Mouse (Mus musculus) CH12.LX (cell line): ENCODE measurements around the gene Hmox2. TPM values are rescaled to one million over a fixed set of nuclear protein-coding genes. Genes with fewer than 3 reads are reported as not detected.

ENCODE experiments used
- DNase-seq: peaks from one replicate; pipeline ENCODE4 v3.0.0-alpha.2; 2013; ENCODE audit errors: extremely low read depth
- H3K27ac ChIP-seq: 2 replicates; pipeline ENCODE4 v1.5.1; 2012; ENCODE audit warnings: low read depth, mild to moderate bottlenecking, control low read depth, moderate library complexity; ENCODE audit not compliant: insufficient read depth
- H3K27me3 ChIP-seq: replicated peaks from 2 replicates; pipeline ENCODE3; 2012; ENCODE audit warnings: inconsistent platforms
- H3K36me3 ChIP-seq, 2 experiments: replicated peaks in 1 of 2; 2 replicates each; pipeline versions ENCODE3 to v1.6.1; 2012; ENCODE audit warnings: inconsistent platforms in 1 of 2, low read length in 1 of 2, mild to moderate bottlenecking in 1 of 2, mixed read lengths in 1 of 2, moderate library complexity in 1 of 2; ENCODE audit not compliant: control insufficient read depth in 1 of 2, insufficient read depth in 1 of 2
- H3K4me1 ChIP-seq, 2 experiments: 2 replicates each; pipeline ENCODE4 v1.6.1; 2012; ENCODE audit warnings: inconsistent platforms in 1 of 2, moderate library complexity in 1 of 2; ENCODE audit not compliant: insufficient read depth in 2 of 2, control insufficient read depth in 1 of 2
- H3K4me2 ChIP-seq: 2 replicates; pipeline ENCODE4 v1.6.1; 2012; ENCODE audit warnings: low read depth, mild to moderate bottlenecking, control low read depth; ENCODE audit not compliant: poor library complexity, insufficient read depth, severe bottlenecking
- H3K4me3 ChIP-seq, 3 experiments: fragments of 150-350 bp in 1 of 3; sonication (generic) in 1 of 3; replicated peaks in 1 of 3; 2 replicates each; pipeline versions ENCODE3 to v1.5.1; 2011 to 2012; ENCODE audit warnings: low read depth in 2 of 3, low read length in 2 of 3, mild to moderate bottlenecking in 2 of 3, moderate library complexity in 2 of 3, control low read depth in 1 of 3, improper control_type of control experiment in 1 of 3, inconsistent platforms in 1 of 3, mixed read lengths in 1 of 3; ENCODE audit not compliant: poor library complexity in 1 of 3
- H3K79me2 ChIP-seq: replicated peaks from 2 replicates; pipeline ENCODE4 v1.6.1; 2012; ENCODE audit warnings: mild to moderate bottlenecking, moderate library complexity; ENCODE audit not compliant: control insufficient read depth, poor library complexity, insufficient read depth, severe bottlenecking; ENCODE audit errors: extremely low read depth
- H3K9ac ChIP-seq: 2 replicates; pipeline ENCODE4 v1.6.1; 2012; ENCODE audit warnings: low read depth, mild to moderate bottlenecking, control low read depth, moderate library complexity; ENCODE audit not compliant: insufficient read depth
- H3K9me3 ChIP-seq: replicated peaks from 2 replicates; pipeline ENCODE3; 2012; ENCODE audit warnings: low read length, inconsistent platforms, mixed read lengths
- BHLHE40 ChIP-seq: IDR thresholded peaks from 2 replicates; pipeline ENCODE4 v1.6.1; 2011; ENCODE audit warnings: mild to moderate bottlenecking, low read depth, low read length, improper control_type of control experiment
- CHD1 ChIP-seq: IDR thresholded peaks from 2 replicates; pipeline ENCODE4 v1.6.1; 2012; ENCODE audit warnings: low read depth, low read length, improper control_type of control experiment, inconsistent platforms
- CHD2 ChIP-seq: IDR thresholded peaks from 2 replicates; pipeline ENCODE4 v1.6.1; 2011; ENCODE audit warnings: low read length, improper control_type of control experiment
- E2F4 ChIP-seq: IDR thresholded peaks from 2 replicates; pipeline ENCODE4 v1.6.1; 2011; ENCODE audit warnings: low read depth, low read length, improper control_type of control experiment; ENCODE audit not compliant: insufficient replicate concordance
- ELF1 ChIP-seq: IDR thresholded peaks from 2 replicates; pipeline ENCODE4 v1.6.1; 2014; ENCODE audit warnings: low read depth, mild to moderate bottlenecking, inconsistent platforms, low read length, improper control_type of control experiment
- EP300 ChIP-seq: IDR thresholded peaks from 2 replicates; pipeline ENCODE4 v1.6.1; 2011; ENCODE audit warnings: low read length, improper control_type of control experiment
- ETS1 ChIP-seq: conservative IDR thresholded peaks from 2 replicates; pipeline ENCODE4 v1.6.1; 2012; ENCODE audit warnings: low read depth, mild to moderate bottlenecking, inconsistent platforms, low read length, improper control_type of control experiment, moderate library complexity
- GABPA ChIP-seq: IDR thresholded peaks from 2 replicates; pipeline ENCODE4 v1.6.1; 2012; ENCODE audit warnings: low read depth, low read length, improper control_type of control experiment, inconsistent platforms; ENCODE audit not compliant: insufficient replicate concordance
- HCFC1 ChIP-seq: IDR thresholded peaks from 2 replicates; pipeline ENCODE4 v1.6.1; 2012; ENCODE audit warnings: low read depth, mild to moderate bottlenecking, inconsistent platforms, low read length, improper control_type of control experiment
- IRF4 ChIP-seq: IDR thresholded peaks from 2 replicates; pipeline ENCODE4 v1.6.1; 2014; ENCODE audit warnings: low read depth, mild to moderate bottlenecking, inconsistent platforms, low read length, improper control_type of control experiment
- KAT2A ChIP-seq: IDR thresholded peaks from 2 replicates; pipeline ENCODE4 v1.6.1; 2012; ENCODE audit warnings: low read length, improper control_type of control experiment, inconsistent platforms; ENCODE audit not compliant: insufficient replicate concordance
- MAFK ChIP-seq: IDR thresholded peaks from 2 replicates; pipeline ENCODE4 v1.6.1; 2011; ENCODE audit warnings: low read length, improper control_type of control experiment; ENCODE audit not compliant: insufficient replicate concordance
- MAZ ChIP-seq: IDR thresholded peaks from 2 replicates; pipeline ENCODE4 v1.6.1; 2012; ENCODE audit warnings: low read depth, mild to moderate bottlenecking, inconsistent platforms, low read length, improper control_type of control experiment, moderate library complexity
- MEF2A ChIP-seq: IDR thresholded peaks from 2 replicates; pipeline ENCODE4 v1.6.1; 2014; ENCODE audit warnings: low read depth, mild to moderate bottlenecking, inconsistent platforms, low read length, improper control_type of control experiment, borderline replicate concordance
- MXI1 ChIP-seq: IDR thresholded peaks from 2 replicates; pipeline ENCODE4 v1.6.1; 2011; ENCODE audit warnings: mild to moderate bottlenecking, low read depth, low read length, improper control_type of control experiment
- MYC ChIP-seq: IDR thresholded peaks from 2 replicates; pipeline ENCODE4 v1.6.1; 2011; ENCODE audit warnings: low read depth, mild to moderate bottlenecking, improper control_type of control experiment, low read length
- NELFE ChIP-seq: IDR thresholded peaks from 2 replicates; pipeline ENCODE4 v1.6.1; 2011; ENCODE audit warnings: low read depth, low read length, improper control_type of control experiment
- NRF1 ChIP-seq: IDR thresholded peaks from 2 replicates; pipeline ENCODE4 v1.6.1; 2014; ENCODE audit warnings: low read depth, mild to moderate bottlenecking, inconsistent platforms, low read length, improper control_type of control experiment, moderate library complexity
- POLR2A ChIP-seq: IDR thresholded peaks from 2 replicates; pipeline ENCODE4 v1.6.1; 2011; ENCODE audit warnings: low read depth, mild to moderate bottlenecking, improper control_type of control experiment, low read length
- POLR2AphosphoS2 ChIP-seq: IDR thresholded peaks from 2 replicates; pipeline ENCODE4 v1.6.1; 2011; ENCODE audit warnings: low read depth, low read length, improper control_type of control experiment
- RAD21 ChIP-seq: IDR thresholded peaks from 2 replicates; pipeline ENCODE4 v1.6.1; 2011; ENCODE audit warnings: low read depth, mild to moderate bottlenecking, low read length, improper control_type of control experiment, moderate library complexity
- RCOR1 ChIP-seq: conservative IDR thresholded peaks from 2 replicates; pipeline ENCODE4 v1.6.1; 2012; ENCODE audit warnings: low read depth, mild to moderate bottlenecking, inconsistent platforms, low read length, improper control_type of control experiment
- SIN3A ChIP-seq: IDR thresholded peaks from 2 replicates; pipeline ENCODE4 v1.6.1; 2012; ENCODE audit warnings: low read length, improper control_type of control experiment, inconsistent platforms
- TBP ChIP-seq: conservative IDR thresholded peaks from 2 replicates; pipeline ENCODE4 v1.6.1; 2011; ENCODE audit warnings: low read depth, low read length, improper control_type of control experiment
- TCF12 ChIP-seq: IDR thresholded peaks from 2 replicates; pipeline ENCODE4 v1.6.1; 2014; ENCODE audit warnings: low read depth, mild to moderate bottlenecking, inconsistent platforms, low read length, improper control_type of control experiment
- UBTF ChIP-seq: IDR thresholded peaks from 2 replicates; pipeline ENCODE4 v1.6.1; 2012; ENCODE audit warnings: low read depth, mild to moderate bottlenecking, inconsistent platforms, low read length, improper control_type of control experiment, moderate library complexity
- USF1 ChIP-seq: IDR thresholded peaks from 2 replicates; pipeline ENCODE4 v1.6.1; 2014; ENCODE audit warnings: low read depth, mild to moderate bottlenecking, inconsistent platforms, low read length, improper control_type of control experiment
- USF2 ChIP-seq: conservative IDR thresholded peaks from 2 replicates; pipeline ENCODE4 v1.6.1; 2011; ENCODE audit warnings: low read depth, low read length, improper control_type of control experiment
- ZMIZ1 ChIP-seq: IDR thresholded peaks from 2 replicates; pipeline ENCODE4 v1.6.1; 2012; ENCODE audit warnings: low read depth, mild to moderate bottlenecking, inconsistent platforms, low read length, improper control_type of control experiment
- dilution Hi-C: fragments of 300-500 bp; cut with MboI; formaldehyde crosslinking; loops from 2 replicates; pipeline ENCODE4 v1.14.3; 2020; ENCODE audit warnings: low sequenced_read_pairs; ENCODE audit not compliant: extremely low pct_unique_long_range_greater_than_20kb, extremely low pct_ligation_motif_present
- in situ Hi-C: fragments of 300-500 bp; cut with MboI; formaldehyde crosslinking; loops from 3 replicates; pipeline ENCODE4 v1.14.3; 2019; ENCODE audit warnings: low sequenced_read_pairs, low pct_ligation_motif_present, low pct_unique_long_range_greater_than_20kb, mixed read lengths
- polyA plus RNA-seq: library from polyadenylated mRNA; unstranded; fragments of >175 nt; gene quantifications from 2 replicates; pipeline ENCODE4 v1.2.1, GENCODE M21; 2012; ENCODE audit warnings: low read depth; ENCODE audit not compliant: insufficient read length
- total RNA-seq, 2 experiments: library from RNA; depleted of rRNA; stranded (reverse); fragments of 300-350 nt in 1 of 2; fragments of >200 nt in 1 of 2; gene quantifications; 2 replicates each; pipeline ENCODE4 v1.2.3; 2012 to 2014

Gene Hmox2
- total and polyA plus RNA-seq, 3 experiments: 72.3 to 91.9 (median 74.0) TPM

DNA sequence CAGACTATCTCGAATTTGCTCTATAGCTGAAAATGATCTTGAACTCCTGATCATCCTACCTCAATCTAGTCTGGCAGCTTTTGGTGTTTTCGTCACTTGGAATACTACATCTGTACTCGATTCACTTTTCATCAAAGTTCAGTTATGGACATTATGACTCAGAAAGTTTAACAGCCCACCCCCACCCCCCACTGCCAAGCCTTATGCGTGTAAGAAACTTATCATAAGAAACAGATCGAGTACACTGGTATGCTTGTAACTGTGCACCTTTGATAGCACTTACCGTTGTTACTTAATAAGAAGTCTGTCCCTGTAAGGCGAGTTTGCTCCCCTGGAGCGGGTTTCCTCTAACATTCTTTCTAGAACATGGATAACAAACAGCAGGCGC, 43.0 kb upstream of the Hmox2 start:
- peak overlapping the region; percentile 78 for H3K27ac ChIP-seq
- H3K36me3 ChIP-seq: peaks cover 6 to 20% of the 10 kb centered on the region in 2 experiments
- peak overlapping the region; percentile 63 to 83 (median 81) for H3K4me3 ChIP-seq
- in situ Hi-C loops (no loop called here), dilution Hi-C loops (no loop called here)
- H3K79me2 ChIP-seq: peaks cover 27% of the 10 kb centered on the region
- TF ChIP-seq ELF1 (no peak), ZMIZ1 (no peak), CHD2 (peak; percentile 36; the same call in 1 of the 2 replicates), EP300 (no peak)
- H3K9ac ChIP-seq: peak overlapping the region; percentile 98
- H3K9me3 ChIP-seq: no peaks in the 10 kb centered on the region
- no peaks in the 10 kb centered on the region for H3K27me3 ChIP-seq
- peaks cover 13 to 52% of the 10 kb centered on the region in 2 experiments for H3K4me1 ChIP-seq
- no peak for DNase-seq
- peak overlapping the region; percentile 89 for H3K4me2 ChIP-seq

DNA sequence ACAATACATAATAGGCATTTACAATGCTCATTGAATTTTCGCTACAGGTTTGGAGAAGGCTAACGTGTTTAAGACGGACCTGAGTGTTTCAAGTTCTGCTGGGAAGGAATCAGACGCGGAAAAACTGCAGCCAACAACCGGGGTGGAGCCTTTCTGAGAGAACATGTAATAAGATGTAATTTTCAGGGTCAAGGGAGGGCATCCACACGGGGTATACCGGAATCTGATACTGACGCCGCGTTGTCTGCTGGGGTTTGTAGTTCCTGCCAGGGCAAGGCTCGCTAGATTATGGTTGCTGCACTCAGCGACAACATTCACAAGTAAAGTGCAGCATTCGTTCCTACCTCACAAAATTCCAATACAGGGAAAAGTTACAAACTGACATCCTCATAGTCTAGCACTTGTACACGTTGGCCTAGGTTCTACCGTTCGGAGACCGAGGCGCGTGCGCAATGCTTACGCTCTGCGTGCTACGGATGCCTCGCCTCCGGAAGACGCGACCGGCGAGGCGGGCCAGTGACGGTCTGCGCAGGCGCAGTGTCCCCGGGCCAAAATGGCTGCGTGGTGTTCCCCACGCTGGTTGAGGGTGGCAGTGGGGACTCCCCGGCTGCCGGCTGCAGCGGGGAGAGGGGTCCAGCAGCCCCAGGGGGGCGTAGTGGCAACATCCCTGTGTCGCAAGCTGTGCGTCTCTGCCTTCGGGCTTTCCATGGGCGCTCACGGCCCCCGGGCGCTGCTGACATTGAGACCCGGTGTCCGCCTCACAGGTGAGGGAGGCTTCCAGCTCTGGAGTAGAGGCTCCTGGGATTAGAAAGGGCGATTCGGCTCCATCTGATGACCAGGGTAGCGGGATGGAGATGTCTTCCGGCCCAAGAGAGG, 42.3 kb upstream of the Hmox2 start:
- no peaks in the 10 kb centered on the region for H3K9me3 ChIP-seq
- peaks cover 9 to 23% of the 10 kb centered on the region in 2 experiments for H3K36me3 ChIP-seq
- H3K4me1 ChIP-seq: peaks cover 13 to 52% of the 10 kb centered on the region in 2 experiments
- H3K79me2 ChIP-seq: peaks cover 23% of the 10 kb centered on the region
- peak overlapping the region; percentile 78 for H3K27ac ChIP-seq
- H3K4me3 ChIP-seq: peak overlapping the region; percentile 63 to 83 (median 81)
- no peaks in the 10 kb centered on the region for H3K27me3 ChIP-seq
- dilution Hi-C loops: no loop called here
- peak; percentile 97 for DNase-seq
- in situ Hi-C loops: no loop called here
- TF ChIP-seq MEF2A (no peak), POLR2A (peak; percentile 96), MXI1 (peak; percentile 89), GABPA (peak; percentile 42; the same call in 1 of the 2 replicates), USF1 (no peak), KAT2A (peak; percentile 94; the same call in 1 of the 2 replicates), ZMIZ1 (peak; percentile 76), HCFC1 (peak; percentile 96), TBP (peak; percentile 85), E2F4 (0 out of 2 replicates have a peak, but pooled peaks have one; percentile 12), MYC (peak; percentile 92), NELFE (peak; percentile 95), NRF1 (peak; percentile 99), USF2 (no peak), IRF4 (peak; percentile 68; the same call in 1 of the 2 replicates), UBTF (peak; percentile 69; the same call in 1 of the 2 replicates), POLR2AphosphoS2 (peak; percentile 88), ETS1 (peak; percentile 30; the same call in 1 of the 2 replicates), ELF1 (peak; percentile 89), MAZ (no peak; the same call in 1 of the 2 replicates), RCOR1 (peak; percentile 50; the same call in 1 of the 2 replicates), CHD1 (0 out of 2 replicates have a peak, but pooled peaks have one; percentile 36), MAFK (no peak), SIN3A (peak; percentile 82; the same call in 1 of the 2 replicates), BHLHE40 (peak; percentile 4; the same call in 1 of the 2 replicates), RAD21 (no peak), TCF12 (peak; percentile 99)
- TF ChIP-seq, all 38 proteins: peak for 21
- H3K4me2 ChIP-seq: peak overlapping the region; percentile 89; the same call in 1 of the 2 replicates
- peak overlapping the region; percentile 98 for H3K9ac ChIP-seq
